Comparison of ENCODE assay signal across 14 mouse cellular contexts in the genomic region with DNA sequence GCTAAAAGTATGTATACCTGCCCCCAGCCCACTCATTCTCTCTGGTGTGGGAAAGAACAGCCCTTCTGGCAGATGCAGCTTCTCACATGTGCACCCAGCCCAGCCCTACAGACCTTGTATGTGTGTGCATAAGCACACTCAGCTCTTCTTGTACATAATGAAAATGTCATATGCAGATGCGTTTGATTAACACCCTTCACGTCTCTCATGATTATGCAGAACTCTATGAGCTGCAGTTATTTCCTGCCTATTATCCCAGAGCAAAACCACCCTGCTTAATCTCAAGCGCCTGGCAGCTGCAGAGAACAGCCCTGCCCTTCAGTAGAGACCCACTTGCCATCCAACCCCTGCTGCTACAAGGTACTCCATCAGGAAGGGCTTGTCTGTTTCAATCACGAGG. TPM values are rescaled to one million over a fixed set of nuclear protein-coding genes. Genes with fewer than 3 reads are reported as not detected.
DNase-seq lines count a peak whose midpoint lies in the region; ATAC-seq and TF ChIP-seq lines count a peak whose summit lies in the region.
"Had no signal": no experiment of that assay in that cellular context is flagged by ENCODE, and none has a peak within 500 bp of the region (broad histone marks: within the 10 kb centered on the region; RNA-seq: fewer than 3 reads in every experiment).

No protein-coding gene starts in this region.

- H3K27me3 ChIP-seq in neural tube, embryonic 13.5 days, result no peaks in the 10 kb centered on the region
- no peaks in the 10 kb centered on the region for H3K27me3 ChIP-seq in embryonic facial prominence, embryonic 11.5 days (ENCODE audit: control insufficient read depth, insufficient read depth, low read length)
- no peaks in the 10 kb centered on the region for H3K27me3 ChIP-seq in forebrain, postnatal 0 days (ENCODE audit: insufficient read depth, low read length)
- H3K27me3 ChIP-seq in midbrain, embryonic 16.5 days (ENCODE audit: control insufficient read depth, insufficient read depth, low read depth, low read length), result no peaks in the 10 kb centered on the region
- H3K27me3 ChIP-seq: heart, embryonic 15.5 days; liver, embryonic 15.5 days had no signal

- no peak overlapping the region for H3K9ac ChIP-seq in neural tube, embryonic 13.5 days
- no peak overlapping the region for H3K9ac ChIP-seq in embryonic facial prominence, embryonic 11.5 days (replicated peaks; ENCODE audit: low read length)
- H3K9ac ChIP-seq in forebrain, postnatal 0 days, result no peak overlapping the region
- no peak overlapping the region for H3K9ac ChIP-seq in midbrain, embryonic 16.5 days (ENCODE audit: low read depth, low read length)
- H3K9ac ChIP-seq: heart, embryonic 15.5 days; liver, embryonic 15.5 days had no signal

- DNase-seq in neural tube, embryonic 10.5 days (ENCODE audit: extremely low spot score, low spot score), result no peak
- DNase-seq in embryonic facial prominence, embryonic 11.5 days (ENCODE audit: low spot score), result peak; percentile 43
- DNase-seq in forebrain, postnatal 0 days, result peak; percentile 39
- no peak for DNase-seq in left cerebral cortex, postnatal 25 days (ENCODE audit: low spot score in 2 of 2)
- no peak for DNase-seq in left cerebral cortex, adult 9 months (ENCODE audit: low spot score in 2 of 2)
- DNase-seq in adrenal gland, postnatal 10 days, result no peak
- DNase-seq: cerebellum, adult 9-10 months; kidney, adult 11 months; kidney, postnatal 36 days had no signal

- H3K9me3 ChIP-seq in neural tube, embryonic 13.5 days, result no peaks in the 10 kb centered on the region
- no peaks in the 10 kb centered on the region for H3K9me3 ChIP-seq in embryonic facial prominence, embryonic 11.5 days (replicated peaks; ENCODE audit: control insufficient read depth, low read length)
- no peaks in the 10 kb centered on the region for H3K9me3 ChIP-seq in forebrain, postnatal 0 days (ENCODE audit: low read length)
- no peaks in the 10 kb centered on the region for H3K9me3 ChIP-seq in midbrain, embryonic 16.5 days (replicated peaks; ENCODE audit: control insufficient read depth, low read length, poor library complexity, severe bottlenecking)
- H3K9me3 ChIP-seq: heart, embryonic 15.5 days; liver, embryonic 15.5 days had no signal

- no peak for TF ChIP-seq CTCF in forebrain, postnatal 0 days (IDR thresholded peaks at IDR 0.05; ENCODE audit: low read depth)

- WGBS in neural tube, embryonic 13.5 days, result 57% methylated on average over 4 of the region's 4 CpGs
- 60% methylated on average over 4 of the region's 4 CpGs for WGBS in embryonic facial prominence, embryonic 11.5 days
- 24% methylated on average over 4 of the region's 4 CpGs for WGBS in forebrain, postnatal 0 days
- 22% methylated on average over 4 of the region's 4 CpGs for WGBS in midbrain, embryonic 16.5 days

- no peaks in the 10 kb centered on the region for H3K36me3 ChIP-seq in neural tube, embryonic 13.5 days
- H3K36me3 ChIP-seq in embryonic facial prominence, embryonic 11.5 days (replicated peaks; ENCODE audit: control insufficient read depth, insufficient read depth, low read depth, low read length), result no peaks in the 10 kb centered on the region
- no peaks in the 10 kb centered on the region for H3K36me3 ChIP-seq in forebrain, postnatal 0 days (ENCODE audit: insufficient read depth)
- no peaks in the 10 kb centered on the region for H3K36me3 ChIP-seq in midbrain, embryonic 16.5 days (ENCODE audit: control insufficient read depth, insufficient read depth, low read length)
- H3K36me3 ChIP-seq: heart, embryonic 15.5 days; liver, embryonic 15.5 days had no signal

- no peak overlapping the region for H3K4me3 ChIP-seq in neural tube, embryonic 13.5 days
- no peak overlapping the region for H3K4me3 ChIP-seq in embryonic facial prominence, embryonic 11.5 days (ENCODE audit: low read depth, low read length)
- H3K4me3 ChIP-seq in forebrain, postnatal 0 days (ENCODE audit: low read depth, low read length), result no peak overlapping the region
- H3K4me3 ChIP-seq in midbrain, embryonic 16.5 days (ENCODE audit: low read depth, low read length), result no peak overlapping the region
- H3K4me3 ChIP-seq: heart, embryonic 15.5 days; liver, embryonic 15.5 days had no signal

- H3K4me2 ChIP-seq in neural tube, embryonic 13.5 days, result no peak overlapping the region
- H3K4me2 ChIP-seq in embryonic facial prominence, embryonic 11.5 days (ENCODE audit: low read depth, low read length), result no peak overlapping the region
- H3K4me2 ChIP-seq in forebrain, postnatal 0 days (ENCODE audit: low read depth), result no peak overlapping the region
- no peak overlapping the region for H3K4me2 ChIP-seq in midbrain, embryonic 16.5 days (ENCODE audit: low read length)
- H3K4me2 ChIP-seq: heart, embryonic 15.5 days; liver, embryonic 15.5 days had no signal

- no peak for ATAC-seq in neural tube, embryonic 13.5 days (ENCODE audit: low read depth)
- ATAC-seq in embryonic facial prominence, embryonic 11.5 days (replicated peaks; ENCODE audit: insufficient number of reproducible peaks, low FRiP score, low TSS enrichment, low read depth), result no peak
- ATAC-seq in forebrain, postnatal 0 days, result peak; percentile 40
- no peak for ATAC-seq in midbrain, embryonic 16.5 days

- peaks cover 94% of the 10 kb centered on the region for H3K4me1 ChIP-seq in neural tube, embryonic 13.5 days (replicated peaks)
- H3K4me1 ChIP-seq in embryonic facial prominence, embryonic 11.5 days (ENCODE audit: control insufficient read depth, insufficient read depth, low read length), result peaks cover 8% of the 10 kb centered on the region
- H3K4me1 ChIP-seq in forebrain, postnatal 0 days (ENCODE audit: insufficient read depth), result peaks cover 66% of the 10 kb centered on the region
- peaks cover 47% of the 10 kb centered on the region for H3K4me1 ChIP-seq in midbrain, embryonic 16.5 days (ENCODE audit: control insufficient read depth, insufficient read depth, low read length)

- intact Hi-C loops in left cerebral cortex, postnatal 25 days (cut with DNase I), result no loop called here

- H3K27ac ChIP-seq in neural tube, embryonic 13.5 days (replicated peaks), result peak overlapping the region; percentile 47
- H3K27ac ChIP-seq in embryonic facial prominence, embryonic 11.5 days (replicated peaks; ENCODE audit: low read depth, low read length), result no peak overlapping the region
- H3K27ac ChIP-seq in forebrain, postnatal 0 days (ENCODE audit: low read depth, low read length), result peak overlapping the region; percentile 79
- H3K27ac ChIP-seq in midbrain, embryonic 16.5 days (ENCODE audit: low read length), result peak overlapping the region; percentile 0; the same call in 1 of the 2 replicates
- H3K27ac ChIP-seq: heart, embryonic 15.5 days; liver, embryonic 15.5 days; macrophage had no signal

RNA-seq across cellular contexts. Expression of a gene that starts 55.6 kb away (rescaled TPM):
- 75.1 and 75.3 TPM in 2 replicates for polyA plus RNA-seq in neural tube, embryonic 13.5 days (2015; fragmentation: Nextera tagmentation; extraction: Ambion mirVana)
- polyA plus RNA-seq in embryonic facial prominence, embryonic 11.5 days (2014; fragmentation: Nextera tagmentation; extraction: Ambion mirVana), result 83.2 and 84.2 TPM in 2 replicates
- total RNA-seq in forebrain, postnatal 0 days (2014; rRNA removed), result 59.3 and 65.0 TPM in 2 replicates
- polyA plus RNA-seq in forebrain, postnatal 0 days (2015; fragmentation: Nextera tagmentation; extraction: Ambion mirVana), result 32.3 and 37.5 TPM in 2 replicates
- polyA plus RNA-seq in midbrain, embryonic 16.5 days (2015; fragmentation: Nextera tagmentation; extraction: Ambion mirVana), result 53.8 and 64.8 TPM in 2 replicates
- 10 to 100 TPM; 19.6 to 26.4 TPM for total RNA-seq in left cerebral cortex, postnatal 25 days (2021)
- total RNA-seq in adrenal gland, postnatal 10 days (2021), result 10 to 100 TPM; 44.9 to 61.7 TPM

Comparison
In these comparisons a context has a peak if more than half of its experiments do, and no peak if none do; other contexts are left out.
1. DNase-seq: peak in embryonic facial prominence, embryonic 11.5 days (single experiment) and forebrain, postnatal 0 days (single experiment); none in neural tube, embryonic 10.5 days (single experiment), left cerebral cortex, postnatal 25 days (0 of 2), left cerebral cortex, adult 9 months (0 of 2) and adrenal gland, postnatal 10 days (single experiment).